Mouse (Mus musculus): Measurements from ENCODE around the gene Fn1. TPM values are rescaled to one million over a fixed set of nuclear protein-coding genes. Genes with fewer than 3 reads are reported as not detected.

Fn1 gene
- total RNA-seq, 2 experiments from 2014 or later: 142 to 143 TPM

DNA sequence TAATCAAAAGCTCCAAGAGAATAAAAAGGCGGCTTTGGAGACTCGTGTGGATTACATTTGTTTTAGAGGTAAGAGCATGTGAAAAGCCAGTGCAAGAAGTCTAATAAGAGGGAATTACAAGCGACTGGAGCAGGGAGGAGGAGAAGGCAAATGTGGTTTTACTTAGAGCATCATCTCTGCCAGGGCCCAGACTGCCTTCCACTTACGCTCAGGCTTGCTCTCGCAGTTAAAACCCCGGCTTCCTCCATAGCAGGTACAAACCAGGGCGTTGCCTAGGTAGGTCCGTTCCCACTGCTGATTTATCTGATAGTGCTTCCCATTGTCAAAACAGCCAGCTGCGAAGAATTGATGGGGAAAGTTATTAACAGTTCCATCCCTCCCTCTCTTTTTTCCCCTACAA is 1.7 kb downstream of the Fn1 start:
- intact Hi-C loops (cut with DNase I): no loop called here
- DNase-seq: no peak

DNA sequence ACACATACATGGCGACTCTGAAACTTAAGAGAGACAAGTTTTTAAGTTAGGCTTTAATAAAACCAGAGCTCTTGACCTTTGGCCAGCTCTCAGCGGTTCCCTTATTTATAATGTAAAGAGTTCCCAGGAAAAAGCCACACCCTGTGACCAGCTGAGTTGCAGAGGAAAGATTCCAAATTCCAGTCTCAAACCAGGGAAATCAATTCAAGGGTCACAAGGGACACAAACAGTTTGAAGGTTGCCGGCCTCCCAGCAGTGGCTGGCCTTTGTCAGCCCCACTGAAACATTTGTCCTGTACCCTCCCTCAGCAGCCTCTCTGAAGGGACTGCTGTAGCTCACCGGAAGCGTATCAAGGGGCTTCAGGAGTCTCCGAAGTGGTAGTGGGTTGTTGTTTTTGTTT is 2.3 kb downstream of the Fn1 start:
- no peak for DNase-seq

DNA sequence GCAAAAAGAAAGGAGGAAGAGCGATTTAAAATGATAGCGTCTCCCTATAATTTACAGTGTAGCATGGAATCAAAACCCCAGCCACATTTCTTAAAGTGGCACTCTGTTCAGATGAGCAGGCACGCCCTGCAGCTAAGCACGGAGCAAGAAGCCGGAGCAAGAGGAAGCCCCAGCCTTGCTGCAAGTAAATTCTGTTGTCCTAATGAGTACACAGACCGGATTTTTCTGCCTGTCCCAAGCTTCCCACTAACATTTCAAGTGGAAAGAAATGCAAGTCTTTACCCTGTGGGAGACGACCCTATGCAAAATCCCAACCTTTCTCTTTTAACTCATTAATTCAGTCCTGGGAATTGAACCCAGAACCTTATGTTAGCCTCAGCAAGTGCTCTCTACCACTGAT is 4.8 kb downstream of the Fn1 start:
- no peak for DNase-seq
- intact Hi-C loops (cut with DNase I): no loop called here

More for the DNA sequence above, 2.3 kb downstream of the Fn1 start:
- intact Hi-C loops (cut with DNase I): no loop called here

DNA sequence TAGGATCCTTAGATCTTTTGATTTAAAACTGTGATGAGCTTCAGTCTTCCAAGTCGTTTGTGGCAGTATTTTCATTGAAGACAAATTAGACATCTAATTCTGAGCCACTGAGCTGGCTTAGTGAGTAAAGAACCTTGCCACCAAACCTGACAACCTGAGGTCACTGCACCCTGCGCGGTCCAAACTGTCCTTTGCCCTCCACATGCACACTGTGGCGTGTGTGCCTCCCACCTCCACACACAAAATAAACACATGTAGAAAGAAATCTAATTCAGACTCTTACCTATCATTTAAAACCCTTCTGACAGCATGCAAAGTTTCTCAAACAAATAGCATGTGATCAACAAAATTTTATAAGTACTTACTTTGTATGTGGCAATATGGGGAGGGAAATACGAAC is 6.2 kb downstream of the Fn1 start:
- no peak for DNase-seq
- intact Hi-C loops (cut with DNase I): no loop called here

DNA sequence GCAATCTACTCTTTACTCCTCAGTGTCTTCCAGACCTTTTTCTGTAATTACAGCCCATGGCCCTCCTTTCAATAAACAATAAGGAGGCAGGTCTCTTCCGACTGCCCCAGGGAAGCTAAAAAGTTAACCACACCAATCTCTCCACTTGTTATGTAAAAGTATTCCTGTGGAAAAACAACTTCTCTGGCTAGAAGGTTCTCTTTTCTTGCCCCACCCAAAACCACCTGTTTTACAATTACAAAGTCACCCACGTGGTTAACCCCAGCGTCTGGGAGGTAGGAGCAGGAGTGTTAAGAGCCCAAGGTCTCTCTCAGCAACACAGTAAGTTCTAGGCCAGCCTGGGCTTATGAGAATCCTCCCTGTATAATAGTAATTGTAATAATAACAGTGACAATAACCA is 7.0 kb downstream of the Fn1 start:
- DNase-seq: no peak
- intact Hi-C loops (cut with DNase I): no loop called here

DNA sequence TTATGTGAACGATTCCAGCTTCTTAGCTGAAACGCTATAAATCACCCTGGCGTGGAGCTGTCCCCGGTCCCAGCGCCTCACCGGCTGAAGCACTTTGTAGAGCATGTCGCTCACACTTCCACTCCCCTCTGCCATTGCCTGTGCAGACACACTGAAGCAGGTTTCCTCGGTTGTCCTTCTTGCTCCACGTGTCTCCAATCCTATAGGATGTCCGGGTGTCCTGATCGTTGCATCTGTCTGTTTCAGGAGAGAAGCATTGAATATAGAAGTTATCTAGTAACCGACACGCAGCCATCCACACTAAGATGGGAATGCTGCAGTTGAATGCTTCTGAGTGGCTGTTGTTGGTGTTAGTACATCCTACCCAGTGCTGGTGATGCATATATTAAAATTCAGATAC is 7.5 kb downstream of the Fn1 start:
- no peak for DNase-seq
- intact Hi-C loops (cut with DNase I): no loop called here

DNA sequence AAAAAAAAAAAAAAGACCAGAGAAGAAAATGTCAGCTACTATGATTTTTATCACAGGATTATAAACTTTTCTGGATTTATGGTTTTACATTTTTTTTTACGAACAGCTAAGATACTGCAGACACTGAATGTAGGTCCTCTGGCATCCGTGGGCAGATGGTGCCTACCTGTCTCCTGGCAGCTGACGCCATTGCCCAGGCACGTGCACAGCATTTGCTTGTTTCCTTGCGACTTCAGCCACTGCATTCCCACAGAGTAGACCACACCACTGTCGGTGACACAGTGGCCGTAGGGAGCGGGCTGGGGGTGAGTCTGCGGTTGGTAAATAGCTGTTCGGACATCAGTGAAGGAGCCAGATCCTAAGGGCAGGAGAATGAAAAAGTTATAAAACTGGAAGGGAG is 10.2 kb downstream of the Fn1 start:
- no peak for DNase-seq
- intact Hi-C loops (cut with DNase I): no loop called here

DNA sequence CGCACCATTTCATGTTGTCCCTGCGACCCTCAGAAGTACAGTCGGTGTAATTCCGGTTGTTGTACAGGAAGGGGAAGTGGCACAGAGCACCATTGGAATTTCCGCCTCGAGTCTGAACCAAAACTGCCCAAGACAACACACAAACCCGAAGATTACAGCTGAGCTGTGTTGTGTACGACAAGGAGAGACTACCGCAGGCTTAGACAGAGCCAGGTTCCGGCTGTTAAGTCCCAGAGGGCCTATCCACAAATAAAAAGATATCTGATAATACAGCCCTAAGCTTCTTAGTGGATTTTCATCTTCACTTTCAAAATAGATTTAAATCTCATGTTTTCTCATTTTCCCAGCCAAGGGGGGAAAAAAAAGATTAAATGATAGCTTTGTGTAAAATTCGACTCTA is 11.8 kb downstream of the Fn1 start:
- intact Hi-C loops (cut with DNase I): no loop called here
- no peak for DNase-seq

DNA sequence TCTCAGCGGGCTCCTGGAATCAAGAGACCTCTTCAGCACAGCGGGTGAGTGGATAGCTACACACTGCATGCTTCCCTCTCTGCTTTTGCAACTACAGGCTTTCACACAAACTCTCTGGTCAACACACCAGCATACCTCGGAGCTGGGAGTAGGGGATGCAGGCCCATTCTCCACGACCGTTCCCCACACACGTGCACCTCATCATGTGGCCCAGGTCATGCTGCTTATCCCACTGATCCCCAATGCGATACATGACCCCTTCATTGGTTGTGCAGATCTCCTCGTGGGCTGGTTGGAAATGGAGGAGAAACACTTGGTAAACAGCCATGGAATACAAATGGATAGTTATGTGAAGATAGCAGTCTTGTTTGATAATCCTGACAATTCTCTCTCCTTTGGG is 12.8 kb downstream of the Fn1 start:
- no peak for DNase-seq
- intact Hi-C loops (cut with DNase I): no loop called here

DNA sequence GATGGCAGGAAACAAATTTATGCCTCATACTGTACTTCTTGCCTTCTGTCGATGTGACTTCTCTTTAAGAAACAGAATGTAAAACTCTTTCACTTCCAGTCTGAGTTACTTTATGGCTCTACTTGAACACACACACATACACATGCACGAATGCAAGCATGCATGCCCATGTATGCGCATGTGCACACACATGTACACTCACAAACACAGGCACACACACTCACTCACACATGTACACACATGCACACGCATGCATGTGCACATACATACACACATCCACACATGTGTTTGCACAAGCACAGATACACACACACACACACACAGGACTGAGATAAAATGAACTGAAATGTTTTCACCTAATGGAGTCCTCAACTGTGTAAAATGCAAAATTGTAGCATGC is 16.3 kb downstream of the Fn1 start:
- intact Hi-C loops (cut with DNase I): no loop called here
- DNase-seq: no peak

DNA sequence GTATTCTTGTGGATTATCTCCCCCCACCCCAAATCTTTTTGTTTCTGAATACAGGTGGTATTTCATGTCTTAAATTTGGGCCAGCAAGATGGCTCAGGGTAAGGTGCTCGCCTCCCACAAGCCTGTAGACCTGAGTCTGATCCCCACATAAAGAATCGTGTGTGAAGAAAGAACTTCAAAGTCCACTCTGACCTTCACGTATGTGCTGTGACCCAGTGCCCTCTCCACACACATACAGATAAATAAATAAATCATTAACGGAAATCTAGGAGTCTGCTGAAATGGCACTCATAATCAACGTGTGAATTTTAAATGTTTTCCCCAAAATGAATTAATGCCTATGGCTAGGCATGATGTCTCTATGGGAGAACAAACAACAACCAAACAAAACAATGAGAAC is 16.9 kb downstream of the Fn1 start:
- DNase-seq: no peak
- intact Hi-C loops (cut with DNase I): no loop called here

DNA sequence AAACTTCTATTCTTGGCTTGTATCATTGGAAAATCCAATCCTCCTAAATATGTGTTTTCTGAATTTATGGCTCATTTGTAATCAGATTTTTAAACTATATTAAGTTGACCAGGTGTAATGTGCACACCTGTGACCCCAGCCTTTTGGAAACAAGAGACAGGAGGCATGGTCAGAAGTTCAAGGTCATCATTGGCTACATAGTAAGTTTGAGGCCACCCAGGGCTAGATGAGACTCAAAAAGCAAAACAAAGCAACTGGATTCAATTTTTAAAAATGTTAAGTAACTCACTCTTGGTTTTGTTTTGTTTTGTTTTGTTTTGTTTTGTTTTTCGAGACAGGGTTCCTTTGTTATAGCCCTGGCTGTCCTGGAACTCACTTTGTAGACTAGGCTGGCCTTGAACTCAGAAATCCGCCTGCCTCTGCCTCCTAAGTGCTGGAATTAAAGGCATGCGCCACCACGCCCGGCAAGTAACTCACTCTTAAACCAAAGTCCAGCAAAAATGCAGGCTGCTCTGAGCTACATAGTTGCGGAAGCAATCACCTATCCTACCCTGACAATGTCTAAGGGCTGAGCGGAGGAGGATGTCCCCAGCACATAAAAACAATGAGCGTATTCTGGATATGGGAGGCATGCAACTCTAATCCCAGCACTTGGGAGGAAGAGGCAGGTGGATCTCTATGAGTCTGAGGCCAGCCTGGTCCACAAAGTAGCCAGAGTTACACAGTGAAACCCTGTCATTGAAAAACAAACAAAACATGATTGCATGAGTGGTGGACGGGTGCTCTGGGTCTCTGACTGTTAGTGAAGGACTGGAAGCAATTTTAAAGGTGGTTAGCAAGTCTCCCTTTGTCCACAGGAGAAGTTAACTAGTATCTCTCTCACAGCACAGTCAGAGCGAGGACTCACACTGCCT is 17.6 kb downstream of the Fn1 start:
- intact Hi-C loops (cut with DNase I): no loop called here
- no peak for DNase-seq

DNA sequence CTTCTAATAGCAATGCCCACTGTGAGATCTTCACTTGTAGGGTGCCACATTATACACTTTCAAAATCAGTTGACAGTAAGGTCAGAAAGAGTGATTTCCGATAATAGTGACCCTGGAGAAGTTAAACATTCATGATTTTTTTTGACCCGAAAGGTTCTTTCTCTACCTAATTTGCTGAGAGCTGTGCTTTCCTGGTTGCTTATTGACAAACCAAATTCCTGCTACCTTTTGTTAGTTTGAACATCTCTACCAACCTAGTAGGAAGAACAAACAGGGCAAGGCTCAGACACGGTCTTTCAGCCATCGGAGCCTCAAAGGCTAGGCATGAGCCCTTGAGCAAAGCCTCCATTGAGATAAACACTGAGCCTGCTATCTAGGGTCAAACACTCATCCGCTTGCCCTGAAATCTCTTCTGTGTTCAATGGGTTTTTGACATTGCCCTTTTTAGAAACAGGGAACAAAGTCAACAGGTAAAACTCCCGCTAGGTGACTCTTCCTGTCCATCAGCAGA is 18.5 kb downstream of the Fn1 start:
- intact Hi-C loops (cut with DNase I): no loop called here
- no peak for DNase-seq

DNA sequence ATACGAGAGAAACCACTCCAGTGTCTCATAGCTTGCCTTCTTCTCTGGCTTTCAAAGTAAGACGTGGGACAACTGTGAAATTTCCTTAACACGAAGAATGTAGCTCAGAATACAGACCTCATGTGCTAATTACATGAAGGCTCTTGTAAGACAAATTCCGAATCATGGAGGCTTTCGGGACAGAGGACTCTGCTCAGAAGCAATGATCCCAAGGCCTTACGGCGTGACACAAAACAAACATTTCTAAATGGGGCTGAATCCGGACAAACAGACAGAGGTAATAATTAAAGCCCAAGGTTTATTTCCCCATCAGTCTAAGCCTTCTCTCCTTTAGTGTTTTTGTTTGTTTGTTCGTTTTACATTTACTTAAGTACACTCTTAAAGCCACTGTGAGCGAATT is 20.6 kb downstream of the Fn1 start:
- intact Hi-C loops (cut with DNase I): no loop called here
- DNase-seq: no peak

DNA sequence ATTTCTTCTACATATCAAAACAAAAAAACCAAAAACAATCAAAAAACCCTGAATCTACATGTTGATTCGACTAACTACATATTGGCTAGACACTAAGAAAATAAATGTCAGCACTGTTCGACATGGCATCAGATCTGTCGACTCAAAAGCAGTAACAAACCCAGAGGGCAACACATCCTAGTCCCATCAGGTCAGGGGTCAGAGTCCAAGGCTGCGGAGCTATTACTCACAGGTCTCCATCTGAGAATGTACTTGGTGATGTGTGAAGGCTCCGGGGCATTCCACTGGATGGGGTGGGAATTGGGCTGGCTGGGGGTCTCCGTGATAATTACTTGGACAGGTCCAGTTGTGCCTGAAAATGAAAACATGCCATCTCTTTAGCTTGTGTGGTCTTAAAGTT is 21.2 kb downstream of the Fn1 start:
- intact Hi-C loops (cut with DNase I): no loop called here
- no peak for DNase-seq

DNA sequence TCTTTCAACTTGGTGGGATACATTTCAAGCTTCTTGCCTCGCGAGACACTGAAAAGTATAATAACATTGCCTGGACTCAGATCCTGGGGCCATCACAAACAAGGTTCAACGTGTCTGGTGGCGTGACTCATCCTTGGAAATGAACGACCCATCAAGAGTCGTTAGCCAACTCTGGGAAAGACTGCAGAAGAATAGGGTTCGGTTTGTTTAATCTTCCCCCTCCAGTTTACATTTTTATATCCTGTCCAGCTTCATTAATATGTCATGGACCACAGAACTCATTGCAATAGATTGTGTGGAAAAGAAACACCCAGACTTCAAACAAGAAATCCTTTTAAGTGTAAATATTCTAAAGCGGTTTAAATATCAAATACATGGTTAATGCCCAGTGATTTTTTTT is 22.8 kb downstream of the Fn1 start:
- no peak for DNase-seq
- intact Hi-C loops (cut with DNase I): no loop called here

DNA sequence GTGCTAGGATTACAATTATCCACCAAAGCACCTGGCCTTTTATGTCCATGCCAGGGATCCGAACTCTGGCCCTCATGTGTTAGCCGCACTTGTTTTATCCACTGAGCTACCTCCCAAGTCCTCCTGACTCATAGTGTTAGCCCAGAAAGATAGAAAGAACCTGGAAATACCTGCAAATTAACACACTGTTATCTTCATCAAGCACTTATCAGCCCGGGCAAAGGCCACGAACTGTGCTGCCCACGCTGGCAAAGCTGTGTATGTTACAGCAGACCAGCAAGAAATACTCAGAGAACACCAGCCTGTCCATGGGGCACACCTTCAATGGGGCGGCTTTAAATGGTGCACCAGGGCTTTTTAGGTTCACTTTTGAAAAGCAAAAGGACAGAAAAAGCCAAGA is 29.4 kb downstream of the Fn1 start:
- no peak for DNase-seq
- intact Hi-C loops (cut with DNase I): no loop called here

DNA sequence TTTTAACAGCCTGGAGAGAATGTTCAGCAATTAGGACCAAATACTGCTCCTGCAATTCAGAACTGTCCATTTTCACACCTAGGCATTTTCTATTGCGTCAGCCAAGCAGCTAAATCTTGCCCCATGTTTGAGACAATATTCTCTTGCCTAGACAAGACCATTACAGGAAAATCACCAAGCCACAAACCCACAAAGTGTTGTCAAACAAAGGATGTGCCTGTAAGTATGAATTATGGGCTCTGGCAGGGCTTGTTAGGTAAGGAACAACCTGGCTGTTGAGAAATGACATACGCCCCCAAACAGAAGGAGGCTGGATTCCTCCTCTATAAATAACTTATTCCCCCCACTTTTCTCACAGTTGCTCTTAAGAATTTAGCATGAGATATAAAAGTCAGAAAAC is 31.5 kb downstream of the Fn1 start:
- no peak for DNase-seq
- intact Hi-C loops (cut with DNase I): no loop called here

DNA sequence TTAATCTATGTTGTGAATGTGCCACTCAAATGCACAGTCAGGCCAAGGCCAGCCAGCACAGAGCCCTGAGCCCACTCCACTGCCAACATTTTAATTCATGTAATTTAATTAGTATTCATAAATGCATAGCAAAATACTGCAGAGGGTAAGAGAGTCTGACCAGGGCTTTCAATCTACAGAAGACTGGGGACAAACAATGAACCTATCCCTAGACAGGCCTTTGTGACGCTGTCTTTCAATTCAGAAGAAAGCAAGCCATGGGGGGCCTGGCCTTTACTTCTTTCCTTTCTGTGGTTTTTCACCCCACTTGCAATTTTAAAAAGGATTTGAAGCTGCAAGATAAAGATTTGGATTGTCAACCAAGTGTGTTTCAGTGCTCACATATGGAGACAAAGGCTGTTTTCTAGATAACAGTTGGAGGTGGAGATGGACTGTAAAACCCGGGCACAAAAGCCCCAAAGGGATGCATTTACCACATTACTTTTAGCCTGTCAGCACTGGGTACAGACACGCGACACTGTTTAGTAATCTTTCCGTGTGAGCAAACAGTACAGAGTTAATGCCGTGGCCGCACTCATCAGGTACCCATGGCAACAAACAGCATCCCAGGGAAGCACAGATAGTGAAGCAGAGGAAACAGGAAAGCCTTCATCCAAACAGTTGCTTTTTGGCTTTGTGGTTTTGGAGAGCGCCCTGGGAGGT is 38.3 kb downstream of the Fn1 start:
- intact Hi-C loops (cut with DNase I): no loop called here
- peak; percentile 21 for DNase-seq

DNA sequence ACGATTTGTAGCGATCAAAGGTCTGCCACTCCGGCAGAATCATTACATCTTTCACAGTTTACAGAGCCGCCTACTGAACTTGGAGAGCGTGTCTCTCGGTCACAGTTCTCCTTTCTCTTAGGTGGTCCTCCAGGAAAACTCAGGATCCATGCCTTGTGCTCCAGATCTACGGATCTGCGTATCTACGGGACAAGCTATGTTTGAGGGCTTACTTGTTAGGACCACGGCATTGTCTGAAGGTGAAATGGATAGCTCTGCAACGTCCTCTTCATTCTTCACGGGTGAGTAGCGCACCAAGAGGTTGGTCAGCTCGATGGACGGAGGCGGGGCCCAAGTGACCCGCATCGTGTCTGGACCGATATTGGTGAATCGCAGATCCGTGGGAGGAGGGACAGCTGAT is 40.7 kb downstream of the Fn1 start:
- DNase-seq: no peak
- intact Hi-C loops (cut with DNase I): no loop called here

DNA sequence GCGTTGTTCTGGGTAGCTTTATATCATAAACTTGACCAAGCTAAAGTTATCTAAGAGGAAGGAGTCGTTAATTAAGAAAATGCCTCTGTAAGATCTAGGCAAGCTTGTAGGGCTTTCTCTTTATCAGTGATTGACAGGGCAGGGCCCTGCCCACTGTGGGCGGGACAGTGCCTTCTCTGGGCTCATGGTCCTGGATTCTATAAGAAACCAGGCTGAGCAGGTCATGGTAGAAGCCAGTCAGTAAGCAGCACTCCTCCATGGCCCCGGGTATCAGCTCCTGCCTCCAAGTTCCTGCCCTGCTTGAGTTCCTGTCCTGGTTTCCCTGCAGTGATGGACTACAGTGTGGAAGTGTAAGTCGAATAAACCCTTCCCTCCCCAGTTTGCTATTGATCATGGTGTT is 43.1 kb downstream of the Fn1 start:
- intact Hi-C loops (cut with DNase I): no loop called here

DNA sequence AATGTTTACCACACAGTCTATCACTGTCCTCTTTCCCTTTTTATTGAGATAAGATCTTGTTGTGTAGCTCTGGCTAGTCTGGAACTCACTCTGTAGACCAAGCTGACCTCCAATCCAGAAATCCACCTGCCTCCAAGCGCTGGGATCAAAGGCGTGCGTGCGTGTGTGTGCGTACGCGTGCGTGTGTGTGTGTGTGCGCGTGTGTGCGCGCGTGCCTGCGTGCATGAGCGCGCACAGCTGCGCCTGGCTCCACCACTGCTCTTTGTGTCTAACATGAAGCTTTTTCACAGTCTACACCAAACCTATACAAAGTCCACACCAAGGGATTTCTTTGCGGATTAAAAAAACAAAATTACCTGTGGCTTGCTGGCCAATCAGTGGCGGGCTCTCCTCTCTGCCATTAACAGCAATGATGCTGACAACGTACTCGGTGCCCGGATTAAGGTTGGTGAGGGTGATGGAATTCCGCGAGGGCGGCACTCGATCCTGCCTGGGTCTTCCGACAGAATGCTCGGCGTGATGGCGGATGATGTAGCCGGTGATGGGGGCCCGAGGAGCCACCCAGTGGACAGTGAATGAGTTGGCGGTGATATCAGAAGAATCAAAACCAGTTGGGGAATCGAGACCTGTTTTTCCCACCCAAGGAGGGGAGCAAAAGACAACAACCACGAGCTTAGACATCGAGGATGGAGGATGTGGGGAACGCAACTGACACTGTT is 43.8 kb downstream of the Fn1 start:
- DNase-seq: no peak
- intact Hi-C loops (cut with DNase I): no loop called here

More for the DNA sequence above, 43.1 kb downstream of the Fn1 start:
- no peak for DNase-seq
